Mouse (Mus musculus): ENCODE measurements around the gene Setx. TPM values are rescaled to one million over a fixed set of nuclear protein-coding genes. Genes with fewer than 3 reads are reported as not detected.
"Not testable (repeated sequence)": the region's sequence is repeated elsewhere in the genome, so short reads cannot be mapped to it uniquely, and the experiment has no call there.

The Setx gene
- polyA plus RNA-seq (2015; fragmentation: Nextera tagmentation; extraction: Ambion mirVana), result 9.8 and 11.1 TPM in 2 replicates

- no peak for ATAC-seq (ENCODE audit: low FRiP score, low read depth)
- Histone ChIP-seq H3K4me1 (peaks cover 12% of the 10 kb centered on the region), H3K4me3 (peak within 1 kb of the TSS; percentile 82), H3K4me2 (replicated peaks) (peak within 1 kb of the TSS; percentile 81), H3K9me3 (no peaks in the 10 kb centered on the region), H3K9ac (peak within 1 kb of the TSS; percentile 92), H3K27me3 (no peaks in the 10 kb centered on the region), H3K27ac (peak within 1 kb of the TSS; percentile 93), H3K36me3 (peaks cover 24% of the 10 kb centered on the region)
- 66% methylated on average over 14 of the region's 14 CpGs for WGBS
Observed at GRCm38 (mm10) chr2:29123907-29124569, at the start of gene Setx. Setx (plus strand) TSS chr2:29124181.

GRCm38 (mm10) chr2:29074676-29075075 is 49.3 kb upstream of the Setx start:
- Histone ChIP-seq H3K4me1 (no peaks in the 10 kb centered on the region), H3K4me3 (no peak overlapping the region), H3K27ac (no peak overlapping the region), H3K4me2 (replicated peaks) (no peak overlapping the region), H3K27me3 (no peaks in the 10 kb centered on the region), H3K9me3 (no peaks in the 10 kb centered on the region), H3K9ac (no peak overlapping the region), H3K36me3 (peaks cover 78% of the 10 kb centered on the region)
- 93% methylated on average over 7 of the region's 7 CpGs for WGBS
- no peak for ATAC-seq (ENCODE audit: low FRiP score, low read depth)

GRCm38 (mm10) chr2:29075331-29076070 is 48.5 kb upstream of the Setx start:
- no peaks in the 10 kb centered on the region for H3K9me3 ChIP-seq
- no peaks in the 10 kb centered on the region for H3K27me3 ChIP-seq
- no peak overlapping the region for H3K27ac ChIP-seq
- no peak for ATAC-seq (ENCODE audit: low FRiP score, low read depth)
- peaks cover 86% of the 10 kb centered on the region for H3K36me3 ChIP-seq
- H3K9ac ChIP-seq, result no peak overlapping the region
- no peaks in the 10 kb centered on the region for H3K4me1 ChIP-seq
- no peak overlapping the region for H3K4me3 ChIP-seq
- 90% methylated on average over 11 of the region's 11 CpGs for WGBS
- no peak overlapping the region for H3K4me2 ChIP-seq (replicated peaks)

GRCm38 (mm10) chr2:29076226-29076625 is 47.8 kb upstream of the Setx start:
- no peaks in the 10 kb centered on the region for H3K4me1 ChIP-seq
- H3K36me3 ChIP-seq, result peaks cover 86% of the 10 kb centered on the region
- no peaks in the 10 kb centered on the region for H3K9me3 ChIP-seq
- 78% methylated on average over 2 of the region's 2 CpGs for WGBS
- H3K4me3 ChIP-seq, result no peak overlapping the region
- no peak for ATAC-seq (ENCODE audit: low FRiP score, low read depth)
- no peak overlapping the region for H3K4me2 ChIP-seq (replicated peaks)
- no peak overlapping the region for H3K9ac ChIP-seq
- no peaks in the 10 kb centered on the region for H3K27me3 ChIP-seq
- no peak overlapping the region for H3K27ac ChIP-seq

- ATAC-seq (ENCODE audit: low FRiP score, low read depth), result no peak
- no peak overlapping the region for H3K27ac ChIP-seq
- no peak overlapping the region for H3K4me2 ChIP-seq (replicated peaks)
- WGBS, result 68% methylated on average over 3 of the region's 3 CpGs
- H3K27me3 ChIP-seq, result no peaks in the 10 kb centered on the region
- H3K4me3 ChIP-seq, result no peak overlapping the region
- H3K36me3 ChIP-seq, result peaks cover 90% of the 10 kb centered on the region
- H3K4me1 ChIP-seq, result no peaks in the 10 kb centered on the region
- H3K9ac ChIP-seq, result no peak overlapping the region
- no peaks in the 10 kb centered on the region for H3K9me3 ChIP-seq
Observed at GRCm38 (mm10) chr2:29081965-29082364, 42.0 kb upstream of the Setx start.

- Histone ChIP-seq H3K4me2 (replicated peaks) (no peak overlapping the region), H3K4me1 (no peaks in the 10 kb centered on the region), H3K27ac (no peak overlapping the region), H3K27me3 (no peaks in the 10 kb centered on the region), H3K9me3 (no peaks in the 10 kb centered on the region), H3K4me3 (no peak overlapping the region), H3K36me3 (peaks cover 58% of the 10 kb centered on the region), H3K9ac (no peak overlapping the region)
- 95% methylated on average over 7 of the region's 7 CpGs for WGBS
- ATAC-seq (ENCODE audit: low FRiP score, low read depth), result no peak
Observed at GRCm38 (mm10) chr2:29086026-29086425, 38.0 kb upstream of the Setx start.

GRCm38 (mm10) chr2:29089276-29089675 is 34.7 kb upstream of the Setx start:
- ATAC-seq (ENCODE audit: low FRiP score, low read depth); H3K4me2 ChIP-seq (replicated peaks); H3K4me3 ChIP-seq; H3K4me1 ChIP-seq; H3K9me3 ChIP-seq; H3K27ac ChIP-seq; H3K9ac ChIP-seq; H3K27me3 ChIP-seq: not testable (repeated sequence)
- peaks cover 27% of the 10 kb centered on the region for H3K36me3 ChIP-seq
- WGBS, result 86% methylated on average over 6 of the region's 6 CpGs

GRCm38 (mm10) chr2:29095674-29096073 is 28.3 kb upstream of the Setx start:
- 87% methylated on average over 8 of the region's 8 CpGs for WGBS
- no peak overlapping the region for H3K4me3 ChIP-seq
- no peaks in the 10 kb centered on the region for H3K36me3 ChIP-seq
- H3K27ac ChIP-seq, result no peak overlapping the region
- no peak overlapping the region for H3K9ac ChIP-seq
- ATAC-seq (ENCODE audit: low FRiP score, low read depth), result no peak
- no peaks in the 10 kb centered on the region for H3K9me3 ChIP-seq
- no peaks in the 10 kb centered on the region for H3K27me3 ChIP-seq
- no peak overlapping the region for H3K4me2 ChIP-seq (replicated peaks)
- H3K4me1 ChIP-seq, result peaks cover 7% of the 10 kb centered on the region; the same call in 1 of the 2 replicates

GRCm38 (mm10) chr2:29096751-29097150 is 27.2 kb upstream of the Setx start:
- Histone ChIP-seq H3K4me2 (replicated peaks) (no peak overlapping the region), H3K27me3 (no peaks in the 10 kb centered on the region), H3K4me1 (peaks cover 8% of the 10 kb centered on the region; the same call in 1 of the 2 replicates), H3K4me3 (no peak overlapping the region), H3K9me3 (no peaks in the 10 kb centered on the region), H3K9ac (no peak overlapping the region), H3K27ac (no peak overlapping the region), H3K36me3 (no peaks in the 10 kb centered on the region)
- no peak for ATAC-seq (ENCODE audit: low FRiP score, low read depth)
- 71% methylated on average over 4 of the region's 4 CpGs for WGBS

GRCm38 (mm10) chr2:29097465-29097864 is 26.5 kb upstream of the Setx start:
- H3K9ac ChIP-seq, result no peak overlapping the region
- H3K36me3 ChIP-seq, result no peaks in the 10 kb centered on the region
- 85% methylated on average over 3 of the region's 3 CpGs for WGBS

GRCm38 (mm10) chr2:29097955-29098354 is 26.0 kb upstream of the Setx start:
- H3K9ac ChIP-seq; H3K4me1 ChIP-seq; H3K9me3 ChIP-seq; H3K4me3 ChIP-seq; H3K27me3 ChIP-seq; H3K27ac ChIP-seq; ATAC-seq (ENCODE audit: low FRiP score, low read depth); H3K36me3 ChIP-seq; H3K4me2 ChIP-seq (replicated peaks): not testable (repeated sequence)
- WGBS, result 97% methylated on average over 5 of the region's 5 CpGs

More at GRCm38 (mm10) chr2:29097465-29097864, 26.5 kb upstream of the Setx start:
- no peak overlapping the region for H3K4me3 ChIP-seq
- peaks cover 8% of the 10 kb centered on the region; the same call in 1 of the 2 replicates for H3K4me1 ChIP-seq
- H3K27me3 ChIP-seq, result no peaks in the 10 kb centered on the region
- H3K9me3 ChIP-seq, result no peaks in the 10 kb centered on the region
- H3K4me2 ChIP-seq (replicated peaks), result no peak overlapping the region
- no peak for ATAC-seq (ENCODE audit: low FRiP score, low read depth)
- no peak overlapping the region for H3K27ac ChIP-seq

GRCm38 (mm10) chr2:29098786-29099185 is 25.2 kb upstream of the Setx start:
- H3K27me3 ChIP-seq, result no peaks in the 10 kb centered on the region
- ATAC-seq (ENCODE audit: low FRiP score, low read depth), result no peak
- peaks cover 8% of the 10 kb centered on the region; the same call in 1 of the 2 replicates for H3K4me1 ChIP-seq
- no peak overlapping the region for H3K4me2 ChIP-seq (replicated peaks)
- 49% methylated on average over 8 of the region's 8 CpGs for WGBS
- H3K4me3 ChIP-seq, result no peak overlapping the region
- no peak overlapping the region for H3K9ac ChIP-seq
- no peaks in the 10 kb centered on the region for H3K36me3 ChIP-seq
- no peaks in the 10 kb centered on the region for H3K9me3 ChIP-seq
- H3K27ac ChIP-seq, result no peak overlapping the region
